Mouse (Mus musculus): ENCODE measurements around the gene Ccdc57. TPM values are rescaled to one million over a fixed set of nuclear protein-coding genes. Genes with fewer than 3 reads are reported as not detected.
A peak's percentile ranks its signal among the peaks of the same experiment; 100 is the strongest.

Gene Ccdc57
- total RNA-seq, 2 experiments from 2014 or later = 6.7 to 13.5 TPM

- ATAC-seq (replicated peaks; ENCODE audit: low FRiP score, poor library complexity, severe bottlenecking) = no peak
Observed at GRCm38 (mm10) chr11:120954936-120955335, 22.3 kb upstream of the Ccdc57 start.

GRCm38 (mm10) chr11:120951731-120952730 is 19.4 kb upstream of the Ccdc57 start:
- peak; percentile 60 for ATAC-seq (replicated peaks; ENCODE audit: low FRiP score, poor library complexity, severe bottlenecking)

- no peak for ATAC-seq (replicated peaks; ENCODE audit: low FRiP score, poor library complexity, severe bottlenecking)
Observed at GRCm38 (mm10) chr11:120951237-120951636, 18.6 kb upstream of the Ccdc57 start.

GRCm38 (mm10) chr11:120950281-120951202 is 17.9 kb upstream of the Ccdc57 start:
- ATAC-seq (replicated peaks; ENCODE audit: low FRiP score, poor library complexity, severe bottlenecking) = peak; percentile 86

- ATAC-seq (replicated peaks; ENCODE audit: low FRiP score, poor library complexity, severe bottlenecking) = no peak
Observed at GRCm38 (mm10) chr11:120949863-120950262, 17.2 kb upstream of the Ccdc57 start.

- no peak for ATAC-seq (replicated peaks; ENCODE audit: low FRiP score, poor library complexity, severe bottlenecking)
Observed at GRCm38 (mm10) chr11:120948861-120949851, 16.5 kb upstream of the Ccdc57 start.

GRCm38 (mm10) chr11:120948328-120948727 is 15.7 kb upstream of the Ccdc57 start, which contains the start of gene Slc16a3:
Gene Slc16a3, plus strand, starts transcription at chr11:120948480.
- ATAC-seq (replicated peaks; ENCODE audit: low FRiP score, poor library complexity, severe bottlenecking) = no peak

GRCm38 (mm10) chr11:120945926-120946325 is 13.3 kb upstream of the Ccdc57 start:
- no peak for ATAC-seq (replicated peaks; ENCODE audit: low FRiP score, poor library complexity, severe bottlenecking)

- no peak for ATAC-seq (replicated peaks; ENCODE audit: low FRiP score, poor library complexity, severe bottlenecking)
Observed at GRCm38 (mm10) chr11:120945266-120945665, 12.6 kb upstream of the Ccdc57 start.

GRCm38 (mm10) chr11:120940959-120941358 is 8.3 kb upstream of the Ccdc57 start:
- no peak for ATAC-seq (replicated peaks; ENCODE audit: low FRiP score, poor library complexity, severe bottlenecking)

GRCm38 (mm10) chr11:120939712-120940341 is 7.2 kb upstream of the Ccdc57 start:
- ATAC-seq (replicated peaks; ENCODE audit: low FRiP score, poor library complexity, severe bottlenecking) = no peak

GRCm38 (mm10) chr11:120938795-120939194 is 6.1 kb upstream of the Ccdc57 start:
- peak; percentile 61 for ATAC-seq (replicated peaks; ENCODE audit: low FRiP score, poor library complexity, severe bottlenecking)

- ATAC-seq (replicated peaks; ENCODE audit: low FRiP score, poor library complexity, severe bottlenecking) = 0 out of 2 replicates have a peak, but pooled peaks have one; percentile 20
Observed at GRCm38 (mm10) chr11:120937976-120938375, 5.3 kb upstream of the Ccdc57 start.

GRCm38 (mm10) chr11:120931479-120931878 is 1.2 kb downstream of the Ccdc57 start:
- ATAC-seq (replicated peaks; ENCODE audit: low FRiP score, poor library complexity, severe bottlenecking) = no peak

GRCm38 (mm10) chr11:120928468-120928867 is 4.2 kb downstream of the Ccdc57 start:
- no peak for ATAC-seq (replicated peaks; ENCODE audit: low FRiP score, poor library complexity, severe bottlenecking)

GRCm38 (mm10) chr11:120922528-120922927 is 10.1 kb downstream of the Ccdc57 start:
- ATAC-seq (replicated peaks; ENCODE audit: low FRiP score, poor library complexity, severe bottlenecking) = no peak

- ATAC-seq (replicated peaks; ENCODE audit: low FRiP score, poor library complexity, severe bottlenecking) = 0 out of 2 replicates have a peak, but pooled peaks have one; percentile 12
Observed at GRCm38 (mm10) chr11:120917756-120918155, 14.9 kb downstream of the Ccdc57 start.

GRCm38 (mm10) chr11:120916477-120916876 is 16.2 kb downstream of the Ccdc57 start:
- no peak for ATAC-seq (replicated peaks; ENCODE audit: low FRiP score, poor library complexity, severe bottlenecking)
